Mouse (Mus musculus) adipocyte (in vitro differentiated cells): ENCODE measurements around the gene Astl.
A peak's percentile ranks its signal among the peaks of the same experiment; 100 is the strongest.

Source experiments
- DNase-seq: peaks from one replicate; pipeline ENCODE4 v3.0.0-alpha.2; 2016; ENCODE audit warnings: low spot score

The Astl gene

GRCm38 (mm10) chr2:127367126-127367820 lies 28.8 kb downstream of the Astl start:
- DNase-seq = no peak

- no peak for DNase-seq
Observed at GRCm38 (mm10) chr2:127369703-127370376, 31.4 kb downstream of the Astl start.

DNA sequence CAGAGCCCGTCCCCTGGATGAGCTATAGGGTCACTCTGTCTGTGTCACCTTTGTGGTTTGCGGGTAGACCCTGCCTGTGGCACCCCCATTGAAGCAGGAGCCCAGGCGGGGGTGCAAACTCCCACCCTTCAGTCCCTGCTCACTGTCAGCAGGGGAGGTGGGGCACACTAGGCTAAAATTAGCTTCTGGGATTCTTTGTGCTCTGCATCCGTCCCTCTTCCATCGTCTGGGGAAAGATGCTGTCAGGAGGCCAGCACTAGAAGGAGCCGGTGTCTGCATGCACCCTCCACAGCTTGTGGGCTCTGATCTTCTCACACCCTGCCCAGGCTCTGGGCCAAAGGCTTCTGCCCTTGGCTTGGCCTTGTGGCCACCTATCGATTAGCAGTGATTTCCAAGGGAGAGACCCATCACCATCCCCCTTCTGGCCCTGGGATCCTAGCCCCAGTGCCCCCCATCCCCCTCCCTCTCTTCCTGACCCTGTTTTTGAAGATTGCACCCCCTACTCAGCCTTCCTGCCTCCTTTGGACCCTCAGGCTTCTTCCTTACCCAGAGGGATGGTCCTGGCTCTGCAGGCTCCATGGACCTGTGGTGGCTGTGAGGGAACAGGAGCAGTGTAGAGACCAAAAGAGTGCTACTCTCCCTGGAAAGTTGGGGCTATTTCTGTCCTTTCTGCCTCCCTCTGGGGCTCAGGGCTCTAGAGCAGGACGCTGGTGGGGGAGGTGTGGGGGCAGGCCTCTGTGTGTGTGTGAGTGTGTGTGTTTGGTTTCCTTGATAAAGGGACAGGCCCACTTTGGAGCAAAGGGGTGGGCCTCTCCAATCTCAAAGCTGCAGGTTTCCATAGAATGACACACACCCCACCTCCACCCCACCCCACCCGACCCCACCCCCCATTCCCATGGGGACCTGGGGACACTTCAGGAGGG lies 32.4 kb downstream of the Astl start:
- no peak for DNase-seq

GRCm38 (mm10) chr2:127371484-127371861 lies 33.0 kb downstream of the Astl start:
- peak; percentile 15 for DNase-seq

DNA sequence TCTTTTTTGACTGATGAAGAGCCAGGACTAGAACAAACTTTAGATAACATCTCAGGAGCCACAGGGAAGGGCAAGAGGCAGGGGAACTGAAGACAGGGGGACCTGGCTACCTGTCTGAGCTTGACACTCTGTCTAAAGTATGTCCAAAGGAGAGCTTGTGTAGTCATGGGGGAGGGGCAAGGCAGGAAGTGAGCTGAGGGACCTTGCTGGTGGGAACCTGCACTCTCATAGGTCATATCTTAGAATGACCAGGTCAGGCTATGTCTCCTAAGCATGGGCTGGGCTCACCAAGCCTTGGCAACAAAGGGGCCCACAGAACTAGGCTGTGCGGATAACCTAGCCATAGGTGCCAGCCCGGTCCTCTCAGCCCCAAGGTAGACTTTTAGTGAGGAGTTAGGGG lies 33.6 kb downstream of the Astl start:
- DNase-seq = no peak

DNA sequence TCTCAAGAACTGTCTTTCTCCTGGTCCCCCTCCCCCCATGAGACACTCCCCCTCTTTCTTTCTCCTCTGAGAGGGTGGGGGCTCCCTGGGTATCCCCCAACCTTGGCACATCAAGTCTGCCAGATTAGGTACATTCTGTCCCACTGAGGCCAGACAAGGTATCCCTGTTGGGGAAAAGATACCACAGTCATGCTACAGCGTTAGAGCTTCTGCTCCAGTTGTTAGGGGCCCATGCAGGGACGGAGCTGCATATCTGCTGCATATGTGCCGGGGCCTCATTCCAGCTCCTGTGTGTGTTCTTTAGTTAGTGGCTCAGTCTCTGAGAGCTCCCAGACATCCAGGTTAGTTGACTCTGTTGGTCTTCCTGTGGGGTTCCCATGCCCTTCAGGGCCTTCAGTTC lies 35.7 kb downstream of the Astl start:
- no peak for DNase-seq

GRCm38 (mm10) chr2:127375087-127375486 lies 36.6 kb downstream of the Astl start:
- no peak for DNase-seq

DNA sequence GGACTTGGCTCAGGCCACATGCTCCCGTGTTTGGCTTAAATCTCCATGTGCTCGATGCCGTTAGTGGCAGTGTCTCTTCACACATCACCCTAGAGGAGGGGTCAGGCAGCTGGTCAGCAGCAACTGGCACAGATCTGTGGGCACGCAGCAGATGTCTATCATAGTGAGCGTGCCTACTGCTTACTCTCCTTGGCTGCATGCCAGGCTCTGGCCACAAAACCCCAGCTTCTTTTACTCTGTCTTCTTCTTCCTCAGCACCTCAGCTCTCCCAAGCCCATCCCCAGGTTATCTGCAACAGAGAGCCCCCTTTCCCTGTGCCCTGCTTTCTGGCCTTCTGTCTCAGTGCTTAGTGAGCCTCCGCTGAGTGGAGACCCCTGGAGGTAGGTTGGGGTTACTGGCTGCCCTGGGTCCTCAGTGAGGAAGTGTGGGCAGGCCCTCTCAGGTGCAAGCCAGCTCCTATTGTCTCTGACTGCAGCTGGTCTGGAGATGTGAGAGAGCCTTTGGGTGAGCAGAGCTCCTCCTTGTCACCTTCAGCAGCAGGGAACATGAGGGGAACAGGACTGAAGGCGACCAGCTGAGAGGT lies 37.4 kb downstream of the Astl start:
- no peak for DNase-seq

GRCm38 (mm10) chr2:127376423-127377051 lies 38.1 kb downstream of the Astl start:
- DNase-seq = no peak

DNA sequence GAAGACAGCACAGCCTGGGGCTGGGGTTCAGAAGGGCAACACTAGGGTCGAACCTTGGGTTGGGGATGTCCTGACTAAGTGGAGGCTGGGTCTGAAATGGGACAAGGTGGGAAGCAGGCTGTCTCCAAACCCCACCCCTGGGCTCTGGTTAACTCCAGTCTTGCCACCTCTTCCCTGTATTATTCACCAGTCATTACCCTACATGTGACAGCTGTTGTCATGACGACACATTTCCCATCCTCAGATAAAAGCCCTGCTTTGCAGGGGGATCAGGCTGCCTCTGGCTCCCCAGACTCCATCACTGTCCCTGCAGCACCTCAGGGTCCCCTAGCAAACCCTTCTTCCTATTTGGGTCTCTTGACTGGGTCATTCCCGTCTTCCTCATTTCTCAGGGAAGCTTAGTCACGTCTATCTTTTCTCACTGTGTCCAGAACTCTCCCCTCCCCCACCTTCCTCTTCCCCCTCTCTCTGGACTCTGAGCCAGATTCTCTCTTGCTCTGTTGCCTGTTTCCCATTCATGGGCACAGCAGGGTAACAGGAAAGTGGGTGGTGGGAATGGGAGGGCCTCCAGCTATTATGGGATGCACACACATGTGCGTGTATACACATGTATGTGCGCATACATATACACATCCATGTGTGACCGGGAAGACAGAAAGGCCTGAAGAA lies 39.6 kb downstream of the Astl start:
- DNase-seq = no peak

DNA sequence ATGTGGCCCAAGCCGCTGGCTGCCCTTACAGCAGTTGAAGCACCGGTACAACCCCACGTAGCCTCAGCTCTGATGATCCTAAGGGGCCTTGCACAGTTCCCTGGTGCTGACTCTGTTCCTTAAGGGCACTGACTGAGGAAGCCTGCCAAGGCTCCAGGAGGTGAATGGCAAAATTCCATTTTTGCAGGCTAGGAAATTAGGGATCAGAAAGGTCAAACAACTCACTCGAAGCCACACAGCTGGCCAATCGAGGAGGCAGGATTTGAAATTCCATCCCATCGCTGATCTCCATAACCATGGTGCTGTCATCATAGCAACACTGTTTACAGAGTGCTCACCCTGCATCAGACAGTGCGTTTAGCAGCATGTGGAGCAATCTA lies 40.2 kb downstream of the Astl start:
- DNase-seq = peak; percentile 58

DNA sequence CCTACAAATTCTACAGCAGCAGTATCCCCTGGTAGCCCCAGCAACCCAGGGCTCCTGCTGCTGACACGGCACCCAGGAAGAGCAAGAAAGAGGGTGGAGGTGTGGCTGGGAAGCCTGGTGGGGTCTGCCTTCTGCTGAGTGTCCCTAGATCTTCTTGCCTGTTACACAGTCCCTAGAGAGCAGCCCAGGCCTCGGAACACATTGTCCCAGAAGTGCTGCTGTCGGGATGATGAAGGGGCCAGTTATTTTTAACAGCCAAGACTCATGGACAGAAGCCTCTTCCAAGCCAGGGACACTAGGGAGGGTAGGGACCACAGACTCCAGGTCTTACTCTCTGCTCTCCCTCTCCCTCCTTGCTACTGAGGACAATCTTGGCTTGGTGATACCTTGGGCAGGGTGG lies 40.8 kb downstream of the Astl start:
- DNase-seq = no peak

DNA sequence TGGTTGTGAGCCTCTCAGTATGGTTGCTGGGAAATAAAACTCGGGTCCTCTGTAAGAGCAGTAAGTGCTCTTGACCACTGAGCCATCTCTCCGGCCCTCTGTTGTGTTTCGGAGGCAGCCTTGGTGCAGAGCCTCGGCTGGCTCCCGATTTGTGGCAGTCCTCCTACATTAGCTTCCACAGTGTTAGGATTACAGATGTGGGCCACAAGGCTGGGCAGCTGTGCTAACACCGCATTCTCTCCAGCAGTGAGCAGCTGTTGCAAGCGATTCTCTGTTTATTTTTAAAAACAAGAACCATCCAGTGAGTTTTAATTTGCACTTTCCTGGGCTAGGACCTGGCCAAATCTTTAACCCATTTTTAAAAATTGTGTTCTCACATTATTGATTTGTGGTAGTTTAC lies 45.4 kb downstream of the Astl start:
- DNase-seq = no peak

DNA sequence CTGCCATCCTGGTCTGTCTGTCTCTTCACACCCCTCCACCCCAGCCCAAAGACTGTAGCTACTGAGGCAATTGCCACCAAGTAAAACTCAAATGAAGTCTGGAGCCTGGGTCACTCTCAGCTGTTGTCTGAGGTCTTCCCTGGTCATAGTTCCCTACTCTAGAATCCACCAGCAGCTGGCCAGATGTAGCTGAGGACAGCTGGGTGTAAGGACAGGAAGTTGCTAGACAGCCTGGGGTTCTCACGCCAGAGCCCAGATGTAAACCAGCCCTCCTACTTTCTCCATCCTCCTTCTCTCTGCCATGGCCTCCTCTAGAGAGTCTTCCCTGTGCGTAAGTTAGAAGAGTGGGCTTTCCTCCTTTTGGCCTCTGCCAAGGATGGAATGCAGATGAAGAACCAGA lies 49.1 kb downstream of the Astl start:
- no peak for DNase-seq

GRCm38 (mm10) chr2:127390352-127390751 lies 51.9 kb downstream of the Astl start:
- no peak for DNase-seq

DNA sequence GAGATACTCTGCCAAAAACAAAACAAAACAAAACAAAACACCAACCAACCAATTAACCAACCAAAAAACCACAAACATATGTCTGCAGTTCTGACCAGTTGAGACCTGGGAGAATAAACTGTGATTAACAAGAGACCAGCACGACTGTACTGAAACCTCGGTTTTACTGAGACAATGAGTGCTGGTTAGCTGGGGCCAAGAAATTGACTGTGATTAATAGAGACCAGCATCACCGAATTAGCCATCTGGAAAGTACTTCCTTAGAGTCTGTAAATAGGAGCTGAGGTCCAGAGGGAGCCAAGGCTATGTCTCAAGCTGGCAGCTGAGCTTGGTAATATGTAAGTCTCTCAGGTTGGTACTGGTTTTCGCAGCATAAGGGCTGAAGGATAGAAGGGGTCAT lies 52.4 kb downstream of the Astl start:
- DNase-seq = no peak

GRCm38 (mm10) chr2:127391323-127391722 lies 52.9 kb downstream of the Astl start:
- no peak for DNase-seq

GRCm38 (mm10) chr2:127394606-127395161 lies 56.2 kb downstream of the Astl start:
- DNase-seq = no peak

- DNase-seq = no peak
Observed at GRCm38 (mm10) chr2:127398738-127399137, 60.3 kb downstream of the Astl start.
